Mouse (Mus musculus) hindbrain, embryonic 12.5 days (tissue): ENCODE data around the gene Cyp2d10. TPM values are rescaled to one million over a fixed set of nuclear protein-coding genes. Genes with fewer than 3 reads are reported as not detected.

Source experiments
- ATAC-seq: fragments of 200-750 bp; cut with Nextera tagmentation; 2 replicates; pipeline ENCODE4 v1.8.0; 2017; ENCODE audit warnings: moderate TSS enrichment; ENCODE audit not compliant: low FRiP score
- H3K27ac ChIP-seq: fragments of 300-500 bp; sonication (generic); 2 replicates; pipeline ENCODE4 v1.5.1; 2016; ENCODE audit warnings: mild to moderate bottlenecking
- H3K27me3 ChIP-seq: fragments of 300-500 bp; sonication (generic); 2 replicates; pipeline ENCODE4 v1.6.1; 2016; ENCODE audit warnings: mild to moderate bottlenecking
- H3K36me3 ChIP-seq: fragments of 300-500 bp; sonication (generic); 2 replicates; pipeline ENCODE4 v1.6.1; 2016; ENCODE audit warnings: mild to moderate bottlenecking
- H3K4me1 ChIP-seq: fragments of 300-500 bp; sonication (generic); 2 replicates; pipeline ENCODE4 v1.6.1; 2016
- H3K4me2 ChIP-seq: fragments of 300-500 bp; sonication (generic); replicated peaks from 2 replicates; pipeline ENCODE4 v1.6.1; 2016; ENCODE audit warnings: mild to moderate bottlenecking
- H3K4me3 ChIP-seq: fragments of 300-500 bp; sonication (generic); 2 replicates; pipeline ENCODE4 v1.5.1; 2016; ENCODE audit warnings: mild to moderate bottlenecking
- H3K9ac ChIP-seq: fragments of 300-500 bp; sonication (generic); 2 replicates; pipeline ENCODE4 v1.6.1; 2016; ENCODE audit warnings: mild to moderate bottlenecking, moderate library complexity
- H3K9me3 ChIP-seq: fragments of 300-500 bp; sonication (generic); replicated peaks from 2 replicates; pipeline ENCODE4 v1.6.1; 2016; ENCODE audit warnings: mild to moderate bottlenecking
- WGBS: fragments of 180-500 bp; shearing (Covaris S2); methylation state at CpG from one replicate; pipeline ENCODE4 v1.1.7; 2016; 5-methylcytosine and 5-hydroxymethylcytosine counted together
- polyA plus RNA-seq: library from polyadenylated mRNA; unstranded; fragments of >200 nt; fragmentation: Nextera tagmentation; extraction: Ambion mirVana; gene quantifications from 2 replicates; pipeline ENCODE4 v1.2.1, GENCODE M21; 2016

The Cyp2d10 gene
- polyA plus RNA-seq, 1 experiment from 2014 or later = not detected

DNA sequence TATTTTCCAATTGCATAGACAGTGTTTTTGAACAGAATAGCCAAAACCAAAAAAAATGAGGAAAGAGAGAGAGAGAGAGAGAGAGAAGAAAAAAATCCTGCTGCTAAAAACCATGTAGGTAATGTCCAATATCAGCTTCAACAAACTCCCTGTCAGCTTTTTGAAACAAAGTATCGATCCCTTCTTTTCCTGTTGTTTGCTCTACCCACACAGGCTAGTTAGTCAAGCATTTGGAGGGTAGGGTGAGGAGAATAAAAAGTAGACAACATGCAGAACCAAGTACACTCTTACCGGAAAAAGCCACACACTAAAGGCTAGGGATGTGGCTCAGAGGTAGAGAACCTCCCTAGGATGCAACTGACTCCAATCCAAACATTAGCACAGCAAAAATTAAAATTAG, 21.3 kb downstream of the Cyp2d10 start:
- Histone ChIP-seq H3K36me3 (no peaks in the 10 kb centered on the region), H3K9ac (no peak overlapping the region), H3K4me3 (no peak overlapping the region), H3K27ac (no peak overlapping the region), H3K27me3 (no peaks in the 10 kb centered on the region; the same call in 1 of the 2 replicates), H3K4me2 (no peak overlapping the region), H3K4me1 (peaks cover 5% of the 10 kb centered on the region), H3K9me3 (no peaks in the 10 kb centered on the region)
- 97% methylated on average over 2 of the region's 2 CpGs for WGBS
- no peak for ATAC-seq

- Histone ChIP-seq H3K27ac (no peak overlapping the region), H3K36me3 (no peaks in the 10 kb centered on the region)
- 91% methylated on average over 2 of the region's 2 CpGs for WGBS
Measured at GRCm38 (mm10) chr15:82382441-82382840, 24.6 kb downstream of the Cyp2d10 start.

DNA sequence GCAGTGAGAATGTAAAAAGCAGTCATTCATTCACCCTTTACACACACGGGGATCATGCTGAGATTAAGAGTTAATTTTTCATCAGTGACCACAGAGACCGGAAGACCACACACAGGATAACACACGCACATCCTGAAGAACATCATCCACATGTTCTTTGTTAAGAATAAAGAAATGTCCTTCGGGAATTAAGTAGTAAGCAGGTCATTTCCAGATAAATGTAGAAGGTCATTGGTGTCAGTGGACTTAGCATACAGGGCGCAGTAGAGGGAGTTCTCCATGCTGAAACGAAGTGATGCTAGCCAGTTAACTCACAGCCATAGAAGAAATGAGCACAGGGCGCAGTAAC, 26.3 kb downstream of the Cyp2d10 start:
- Histone ChIP-seq H3K27ac (no peak overlapping the region), H3K4me2 (peak overlapping the region; percentile 58), H3K27me3 (no peaks in the 10 kb centered on the region; the same call in 1 of the 2 replicates), H3K9me3 (no peaks in the 10 kb centered on the region), H3K9ac (peak overlapping the region; percentile 51; the same call in 1 of the 2 replicates), H3K4me1 (peaks cover 21% of the 10 kb centered on the region), H3K36me3 (no peaks in the 10 kb centered on the region), H3K4me3 (peak overlapping the region; percentile 33)
- 31% methylated on average over 7 of the region's 7 CpGs for WGBS
- no peak for ATAC-seq

More at GRCm38 (mm10) chr15:82382441-82382840, 24.6 kb downstream of the Cyp2d10 start:
- H3K4me2 ChIP-seq = no peak overlapping the region
- H3K9ac ChIP-seq = no peak overlapping the region
- no peaks in the 10 kb centered on the region for H3K9me3 ChIP-seq
- no peak for ATAC-seq
- H3K4me3 ChIP-seq = no peak overlapping the region
- H3K27me3 ChIP-seq = no peaks in the 10 kb centered on the region; the same call in 1 of the 2 replicates
- H3K4me1 ChIP-seq = peaks cover 14% of the 10 kb centered on the region

DNA sequence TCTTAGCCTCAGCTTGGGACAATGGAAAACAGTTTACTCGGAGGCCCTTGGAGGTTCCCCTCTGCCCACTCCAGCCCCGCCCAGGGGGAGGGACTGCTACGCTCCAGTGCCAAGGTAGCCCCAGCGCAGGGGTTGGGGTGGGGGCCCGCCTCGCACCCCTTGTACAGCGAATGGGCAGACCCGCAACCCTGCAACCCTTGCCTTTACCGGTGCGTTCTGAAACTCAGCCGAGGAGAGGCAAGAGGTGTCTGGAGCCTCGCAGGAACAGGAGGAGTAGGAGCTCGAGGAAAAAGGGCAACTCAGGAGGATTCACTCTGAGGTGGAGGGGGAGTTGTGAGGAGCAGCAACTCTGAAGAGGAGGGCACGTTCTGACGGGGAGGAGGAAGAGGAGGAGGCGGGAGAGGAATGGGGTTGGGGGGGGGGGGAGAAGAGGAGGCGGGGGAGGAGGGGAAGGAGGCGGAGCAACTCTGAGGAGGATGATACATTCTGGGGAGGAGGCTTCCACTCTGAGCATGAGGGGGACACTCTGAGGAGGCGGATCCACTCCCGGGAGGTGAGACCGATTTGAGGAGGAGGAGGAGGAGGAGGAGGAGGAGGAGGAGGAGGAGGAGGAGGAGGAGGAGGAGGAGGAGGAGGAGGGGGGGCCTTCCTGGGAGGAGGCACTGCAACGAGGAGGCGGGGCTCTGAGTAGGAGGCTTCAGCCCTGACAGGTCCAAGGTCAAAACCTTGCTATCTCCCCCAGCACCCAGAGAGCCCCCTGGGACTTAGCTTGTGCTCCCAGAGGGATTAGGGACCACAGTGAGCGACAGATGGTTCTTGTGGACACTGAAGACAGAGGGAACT, 26.9 kb downstream of the Cyp2d10 start, which contains the start of gene Cyp2d22:
TSS of gene Cyp2d22 (minus strand) at position 390 of the 843 bp plus-strand sequence.
- no peaks in the 10 kb centered on the region for H3K9me3 ChIP-seq
- peak within 1 kb of the TSS; percentile 51 for H3K9ac ChIP-seq
- H3K4me1 ChIP-seq = peaks cover 21% of the 10 kb centered on the region
- H3K36me3 ChIP-seq = no peaks in the 10 kb centered on the region
- peak within 1 kb of the TSS; percentile 64 for H3K27ac ChIP-seq
- no peaks in the 10 kb centered on the region; the same call in 1 of the 2 replicates for H3K27me3 ChIP-seq
- peak within 1 kb of the TSS; percentile 58 for H3K4me2 ChIP-seq
- peak within 1 kb of the TSS; percentile 33 for H3K4me3 ChIP-seq
- WGBS = 2% methylated on average over 19 of the region's 24 CpGs
- peak; percentile 63 for ATAC-seq

DNA sequence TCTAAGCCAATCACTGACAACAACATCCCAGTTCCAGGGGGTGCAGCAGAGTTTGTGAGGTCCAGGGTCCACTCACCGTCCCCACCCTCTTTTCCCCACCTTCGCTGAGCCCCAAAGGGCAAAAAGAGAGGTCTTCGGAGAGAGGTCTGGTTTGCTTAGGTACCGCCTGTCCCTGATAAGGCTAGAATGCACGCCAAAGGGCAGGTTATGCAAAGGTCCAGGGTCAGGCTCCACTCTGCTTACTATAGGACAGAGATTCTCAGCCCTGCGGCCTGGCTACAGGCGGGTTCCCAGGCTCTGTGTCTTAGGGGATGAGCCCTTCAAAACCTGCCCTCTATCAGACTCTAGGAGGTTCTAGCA, 27.5 kb downstream of the Cyp2d10 start:
- Histone ChIP-seq H3K4me2 (peak overlapping the region; percentile 58), H3K4me1 (peaks cover 21% of the 10 kb centered on the region), H3K36me3 (no peaks in the 10 kb centered on the region), H3K4me3 (peak overlapping the region; percentile 33), H3K27me3 (no peaks in the 10 kb centered on the region; the same call in 1 of the 2 replicates), H3K9ac (no peak overlapping the region), H3K9me3 (no peaks in the 10 kb centered on the region), H3K27ac (peak overlapping the region; percentile 64; the same call in 1 of the 2 replicates)
- 16% methylated on average over 7 of the region's 7 CpGs for WGBS
- no peak; the same call in 1 of the 2 replicates for ATAC-seq

- H3K4me3 ChIP-seq = no peak overlapping the region
- ATAC-seq = no peak
- no peak overlapping the region for H3K27ac ChIP-seq
- WGBS = 47% methylated on average over 15 of the region's 15 CpGs
- no peak overlapping the region for H3K9ac ChIP-seq
- no peak overlapping the region for H3K4me2 ChIP-seq
- H3K27me3 ChIP-seq = no peaks in the 10 kb centered on the region; the same call in 1 of the 2 replicates
- H3K4me1 ChIP-seq = peaks cover 21% of the 10 kb centered on the region
- no peaks in the 10 kb centered on the region for H3K9me3 ChIP-seq
- H3K36me3 ChIP-seq = no peaks in the 10 kb centered on the region
Measured at GRCm38 (mm10) chr15:82378261-82379180, 28.5 kb downstream of the Cyp2d10 start.

GRCm38 (mm10) chr15:82377701-82378100, 29.3 kb downstream of the Cyp2d10 start:
- no peak overlapping the region for H3K27ac ChIP-seq
- no peak overlapping the region for H3K4me3 ChIP-seq
- H3K4me2 ChIP-seq = no peak overlapping the region
- no peak for ATAC-seq
- H3K9ac ChIP-seq = no peak overlapping the region
- no peaks in the 10 kb centered on the region; the same call in 1 of the 2 replicates for H3K27me3 ChIP-seq
- 73% methylated on average over 5 of the region's 5 CpGs for WGBS
- H3K36me3 ChIP-seq = no peaks in the 10 kb centered on the region
- peaks cover 21% of the 10 kb centered on the region for H3K4me1 ChIP-seq
- no peaks in the 10 kb centered on the region for H3K9me3 ChIP-seq

- Histone ChIP-seq H3K4me1 (peaks cover 21% of the 10 kb centered on the region), H3K4me2 (no peak overlapping the region), H3K4me3 (no peak overlapping the region), H3K27me3 (no peaks in the 10 kb centered on the region), H3K36me3 (no peaks in the 10 kb centered on the region), H3K9me3 (no peaks in the 10 kb centered on the region), H3K9ac (no peak overlapping the region), H3K27ac (peak overlapping the region; percentile 8; the same call in 1 of the 2 replicates)
- no peak for ATAC-seq
- WGBS = 67% methylated on average over 17 of the region's 17 CpGs
Measured at GRCm38 (mm10) chr15:82376393-82377138, 30.4 kb downstream of the Cyp2d10 start.

DNA sequence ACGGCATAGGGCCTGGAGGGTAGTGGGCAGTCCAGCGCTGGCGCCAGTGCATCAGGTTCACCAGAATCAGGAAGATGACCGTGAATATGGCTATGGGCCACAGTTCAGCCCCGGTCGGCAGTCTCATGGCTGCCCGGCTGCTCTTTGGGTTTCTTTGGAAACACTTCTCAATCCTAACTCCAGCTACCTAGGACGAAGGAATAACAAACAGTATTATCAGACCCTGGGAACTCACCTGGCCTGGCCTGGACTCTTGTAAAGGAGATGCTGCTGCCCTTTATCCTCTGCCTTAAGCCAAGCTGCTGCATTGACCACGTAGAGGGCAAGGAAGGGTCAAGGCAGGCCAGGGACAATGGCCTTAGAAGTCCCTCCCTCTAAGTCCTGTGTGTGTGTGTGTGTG, 31.1 kb downstream of the Cyp2d10 start:
- 92% methylated on average over 9 of the region's 9 CpGs for WGBS
- H3K27ac ChIP-seq = no peak overlapping the region

GRCm38 (mm10) chr15:82374437-82374836, 32.6 kb downstream of the Cyp2d10 start:
- no peak overlapping the region for H3K9ac ChIP-seq
- H3K9me3 ChIP-seq = no peaks in the 10 kb centered on the region
- peaks cover 7% of the 10 kb centered on the region for H3K4me1 ChIP-seq
- H3K27me3 ChIP-seq = no peaks in the 10 kb centered on the region
- H3K27ac ChIP-seq = no peak overlapping the region
- no peak for ATAC-seq
- H3K4me2 ChIP-seq = no peak overlapping the region
- WGBS = 64% methylated on average over 5 of the region's 5 CpGs
- no peak overlapping the region for H3K4me3 ChIP-seq
- no peaks in the 10 kb centered on the region for H3K36me3 ChIP-seq

More for the DNA sequence above, 31.1 kb downstream of the Cyp2d10 start:
- Histone ChIP-seq H3K4me2 (no peak overlapping the region), H3K36me3 (no peaks in the 10 kb centered on the region), H3K9me3 (no peaks in the 10 kb centered on the region), H3K9ac (no peak overlapping the region), H3K27me3 (no peaks in the 10 kb centered on the region), H3K4me1 (peaks cover 17% of the 10 kb centered on the region), H3K4me3 (no peak overlapping the region)
- no peak for ATAC-seq

GRCm38 (mm10) chr15:82372991-82373390, 34.0 kb downstream of the Cyp2d10 start:
- H3K36me3 ChIP-seq = no peaks in the 10 kb centered on the region
- H3K9me3 ChIP-seq = no peaks in the 10 kb centered on the region
- peaks cover 7% of the 10 kb centered on the region for H3K4me1 ChIP-seq
- no peak for ATAC-seq
- no peaks in the 10 kb centered on the region for H3K27me3 ChIP-seq
- 88% methylated on average over 5 of the region's 5 CpGs for WGBS
- no peak overlapping the region for H3K4me3 ChIP-seq
- no peak overlapping the region for H3K4me2 ChIP-seq
- H3K9ac ChIP-seq = no peak overlapping the region
- no peak overlapping the region for H3K27ac ChIP-seq
